ENCODE assay signal across 27 mouse cellular contexts in the genomic region with DNA sequence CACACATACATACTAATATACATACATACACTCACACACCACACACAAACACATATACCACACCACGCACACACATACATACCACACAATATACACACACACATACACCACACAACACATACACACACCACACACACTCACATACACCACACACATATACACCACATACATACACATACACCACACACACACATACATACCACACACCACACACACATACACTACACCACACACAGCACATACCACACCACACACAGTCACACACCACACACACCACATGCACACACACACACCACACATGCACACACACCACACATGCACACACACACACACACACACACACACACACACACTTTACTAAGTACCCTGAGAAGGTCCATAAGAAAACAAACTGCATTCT. TPM values are rescaled to one million over a fixed set of nuclear protein-coding genes. Genes with fewer than 3 reads are reported as not detected.
DNase-seq lines count a peak whose midpoint lies in the region; ATAC-seq and TF ChIP-seq lines count a peak whose summit lies in the region.
"Had no signal": no experiment of that assay in that cellular context is flagged by ENCODE, and none has a peak within 500 bp of the region (broad histone marks: within the 10 kb centered on the region; RNA-seq: fewer than 3 reads in every experiment).

No protein-coding gene starts in this region.

- TF ChIP-seq CTCF in forebrain, postnatal 0 days (IDR thresholded peaks at IDR 0.05; ENCODE audit: low read depth) = no peak

- no peak overlapping the region for H3K4me2 ChIP-seq in forebrain, embryonic 13.5 days
- no peak overlapping the region for H3K4me2 ChIP-seq in forebrain, postnatal 0 days (ENCODE audit: low read depth)
- H3K4me2 ChIP-seq in midbrain, embryonic 13.5 days (replicated peaks) = no peak overlapping the region
- no peak overlapping the region for H3K4me2 ChIP-seq in midbrain, embryonic 14.5 days (ENCODE audit: low read length)
- no peak overlapping the region for H3K4me2 ChIP-seq in forebrain, embryonic 14.5 days (ENCODE audit: low read length)
- no peak overlapping the region for H3K4me2 ChIP-seq in neural tube, embryonic 14.5 days (ENCODE audit: low read depth, low read length)
- H3K4me2 ChIP-seq: heart, embryonic 13.5 days; hindbrain, embryonic 15.5 days; kidney, embryonic 15.5 days; limb, embryonic 12.5 days; liver, embryonic 15.5 days; midbrain, embryonic 12.5 days had no signal

- no peak overlapping the region for H3K4me3 ChIP-seq in forebrain, embryonic 13.5 days
- no peak overlapping the region for H3K4me3 ChIP-seq in forebrain, postnatal 0 days (ENCODE audit: low read depth, low read length)
- no peak overlapping the region for H3K4me3 ChIP-seq in midbrain, embryonic 13.5 days (replicated peaks)
- no peak overlapping the region for H3K4me3 ChIP-seq in midbrain, embryonic 14.5 days (replicated peaks; ENCODE audit: low read depth, low read length)
- no peak overlapping the region for H3K4me3 ChIP-seq in forebrain, embryonic 14.5 days (ENCODE audit: low read depth, low read length)
- H3K4me3 ChIP-seq in neural tube, embryonic 14.5 days (ENCODE audit: low read depth, low read length) = no peak overlapping the region
- H3K4me3 ChIP-seq: heart, embryonic 13.5 days; hindbrain, embryonic 15.5 days; kidney, embryonic 15.5 days; limb, embryonic 12.5 days; liver, embryonic 15.5 days; midbrain, embryonic 12.5 days; myocyte had no signal

- H3K4me1 ChIP-seq in forebrain, embryonic 13.5 days = peaks cover 27% of the 10 kb centered on the region
- peaks cover 7% of the 10 kb centered on the region; the same call in 1 of the 2 replicates for H3K4me1 ChIP-seq in forebrain, postnatal 0 days (ENCODE audit: insufficient read depth)
- H3K4me1 ChIP-seq in midbrain, embryonic 13.5 days (replicated peaks) = 0 out of 2 replicates have a peak, but pooled peaks cover 3% of the 10 kb centered on the region
- no peaks in the 10 kb centered on the region for H3K4me1 ChIP-seq in midbrain, embryonic 14.5 days (ENCODE audit: control insufficient read depth, insufficient read depth, low read length)
- peaks cover 10% of the 10 kb centered on the region for H3K4me1 ChIP-seq in forebrain, embryonic 14.5 days (ENCODE audit: control insufficient read depth, insufficient read depth, low read length)
- peaks cover 10% of the 10 kb centered on the region; the same call in 1 of the 2 replicates for H3K4me1 ChIP-seq in neural tube, embryonic 14.5 days (ENCODE audit: control insufficient read depth, insufficient read depth, low read length)
- H3K4me1 ChIP-seq: heart, embryonic 13.5 days; liver, embryonic 15.5 days had no signal

- H3K27me3 ChIP-seq in forebrain, embryonic 13.5 days = no peaks in the 10 kb centered on the region
- no peaks in the 10 kb centered on the region for H3K27me3 ChIP-seq in forebrain, postnatal 0 days (ENCODE audit: insufficient read depth, low read length)
- no peaks in the 10 kb centered on the region for H3K27me3 ChIP-seq in midbrain, embryonic 13.5 days
- no peaks in the 10 kb centered on the region for H3K27me3 ChIP-seq in midbrain, embryonic 14.5 days (ENCODE audit: control insufficient read depth, insufficient read depth, low read length)
- H3K27me3 ChIP-seq in forebrain, embryonic 14.5 days (replicated peaks; ENCODE audit: control insufficient read depth, insufficient read depth, low read length) = no peaks in the 10 kb centered on the region
- H3K27me3 ChIP-seq in neural tube, embryonic 14.5 days (ENCODE audit: control insufficient read depth, insufficient read depth, low read length) = no peaks in the 10 kb centered on the region
- H3K27me3 ChIP-seq: heart, embryonic 13.5 days; hindbrain, embryonic 15.5 days; kidney, embryonic 15.5 days; limb, embryonic 12.5 days; liver, embryonic 15.5 days; midbrain, embryonic 12.5 days had no signal

- 97% methylated on average over 1 of the region's 1 CpGs for WGBS in forebrain, embryonic 13.5 days
- 100% methylated on average over 1 of the region's 1 CpGs for WGBS in forebrain, postnatal 0 days
- WGBS in midbrain, embryonic 13.5 days = 100% methylated on average over 1 of the region's 1 CpGs
- 93% methylated on average over 1 of the region's 1 CpGs for WGBS in midbrain, embryonic 14.5 days
- WGBS in forebrain, embryonic 14.5 days = 96% methylated on average over 1 of the region's 1 CpGs
- 88% methylated on average over 1 of the region's 1 CpGs for WGBS in neural tube, embryonic 14.5 days

- ATAC-seq in forebrain, embryonic 13.5 days = peak; percentile 61
- no peak for ATAC-seq in forebrain, postnatal 0 days
- peak; percentile 57 for ATAC-seq in midbrain, embryonic 13.5 days
- no peak for ATAC-seq in midbrain, embryonic 14.5 days (ENCODE audit: low FRiP score, low TSS enrichment)
- ATAC-seq in forebrain, embryonic 14.5 days = peak; percentile 19
- ATAC-seq in neural tube, embryonic 14.5 days (ENCODE audit: low read depth) = no peak
- ATAC-seq: lung, postnatal 0 days had no signal

- H3K9me3 ChIP-seq in forebrain, embryonic 13.5 days (replicated peaks) = no peaks in the 10 kb centered on the region
- no peaks in the 10 kb centered on the region for H3K9me3 ChIP-seq in forebrain, postnatal 0 days (ENCODE audit: low read length)
- no peaks in the 10 kb centered on the region for H3K9me3 ChIP-seq in midbrain, embryonic 13.5 days
- no peaks in the 10 kb centered on the region for H3K9me3 ChIP-seq in midbrain, embryonic 14.5 days (ENCODE audit: control insufficient read depth, low read length)
- H3K9me3 ChIP-seq in forebrain, embryonic 14.5 days (replicated peaks; ENCODE audit: control insufficient read depth, low read length) = no peaks in the 10 kb centered on the region
- no peaks in the 10 kb centered on the region for H3K9me3 ChIP-seq in neural tube, embryonic 14.5 days (ENCODE audit: control insufficient read depth, low read length)
- H3K9me3 ChIP-seq: heart, embryonic 13.5 days; hindbrain, embryonic 15.5 days; kidney, embryonic 15.5 days; limb, embryonic 12.5 days; liver, embryonic 15.5 days; midbrain, embryonic 12.5 days had no signal

- no peaks in the 10 kb centered on the region for H3K36me3 ChIP-seq in forebrain, embryonic 13.5 days (ENCODE audit: poor library complexity, severe bottlenecking)
- no peaks in the 10 kb centered on the region for H3K36me3 ChIP-seq in forebrain, postnatal 0 days (ENCODE audit: insufficient read depth)
- peaks cover 11% of the 10 kb centered on the region; the same call in 1 of the 2 replicates for H3K36me3 ChIP-seq in midbrain, embryonic 13.5 days
- H3K36me3 ChIP-seq in midbrain, embryonic 14.5 days (ENCODE audit: control insufficient read depth, insufficient read depth, low read length) = no peaks in the 10 kb centered on the region
- H3K36me3 ChIP-seq in forebrain, embryonic 14.5 days (ENCODE audit: control insufficient read depth, insufficient read depth, low read length) = no peaks in the 10 kb centered on the region
- H3K36me3 ChIP-seq in neural tube, embryonic 14.5 days (ENCODE audit: control insufficient read depth, insufficient read depth, low read length) = no peaks in the 10 kb centered on the region
- H3K36me3 ChIP-seq: heart, embryonic 13.5 days; hindbrain, embryonic 15.5 days; limb, embryonic 12.5 days; liver, embryonic 15.5 days had no signal

- DNase-seq in forebrain, postnatal 0 days = no peak
- no peak for DNase-seq in midbrain, embryonic 14.5 days
- no peak for DNase-seq in forebrain, embryonic 14.5 days (ENCODE audit: low spot score)
- no peak for DNase-seq in cerebellum, postnatal 36 days
- DNase-seq: adrenal gland, postnatal 25 days; cerebellum, adult 18-20 months; gastrocnemius, postnatal 10 days; heart, postnatal 10 days; kidney, adult 18-20 months; kidney, postnatal 25 days; right cerebral cortex, postnatal 25 days; spleen, adult 18-20 months; thymus, postnatal 14 days had no signal

- H3K9ac ChIP-seq in forebrain, embryonic 13.5 days = no peak overlapping the region
- H3K9ac ChIP-seq in forebrain, postnatal 0 days = no peak overlapping the region
- no peak overlapping the region for H3K9ac ChIP-seq in midbrain, embryonic 13.5 days (replicated peaks)
- H3K9ac ChIP-seq in midbrain, embryonic 14.5 days (replicated peaks; ENCODE audit: low read length) = no peak overlapping the region
- no peak overlapping the region for H3K9ac ChIP-seq in forebrain, embryonic 14.5 days (ENCODE audit: low read length)
- H3K9ac ChIP-seq in neural tube, embryonic 14.5 days (replicated peaks; ENCODE audit: low read depth, low read length) = no peak overlapping the region
- H3K9ac ChIP-seq: heart, embryonic 13.5 days; hindbrain, embryonic 15.5 days; kidney, embryonic 15.5 days; limb, embryonic 12.5 days; liver, embryonic 15.5 days; midbrain, embryonic 12.5 days had no signal

- no peak overlapping the region for H3K27ac ChIP-seq in forebrain, embryonic 13.5 days
- H3K27ac ChIP-seq in forebrain, postnatal 0 days (ENCODE audit: low read depth, low read length) = no peak overlapping the region
- no peak overlapping the region for H3K27ac ChIP-seq in midbrain, embryonic 13.5 days
- no peak overlapping the region for H3K27ac ChIP-seq in midbrain, embryonic 14.5 days (replicated peaks; ENCODE audit: low read depth, low read length)
- no peak overlapping the region for H3K27ac ChIP-seq in forebrain, embryonic 14.5 days (ENCODE audit: low read depth, low read length)
- peak overlapping the region; percentile 4; the same call in 1 of the 2 replicates for H3K27ac ChIP-seq in neural tube, embryonic 14.5 days (ENCODE audit: low read depth, low read length)
- H3K27ac ChIP-seq: heart, embryonic 13.5 days; hindbrain, embryonic 15.5 days; kidney, embryonic 15.5 days; limb, embryonic 12.5 days; liver, embryonic 15.5 days; macrophage; midbrain, embryonic 12.5 days had no signal

RNA-seq across cellular contexts. Expression of a gene that starts 25.5 kb away (rescaled TPM):
- 4.7 and 6.7 TPM in 2 replicates for polyA plus RNA-seq in forebrain, embryonic 13.5 days (2015; fragmentation: Nextera tagmentation; extraction: Ambion mirVana)
- 9.6 and 21.2 TPM in 2 replicates for total RNA-seq in forebrain, postnatal 0 days (2014; rRNA removed)
- 1.8 and 2.9 TPM in 2 replicates for polyA plus RNA-seq in forebrain, postnatal 0 days (2015; fragmentation: Nextera tagmentation; extraction: Ambion mirVana)
- 7.3 and 10.3 TPM in 2 replicates for polyA plus RNA-seq in midbrain, embryonic 13.5 days (2015; fragmentation: Nextera tagmentation; extraction: Ambion mirVana)
- 3.2 and 10.1 TPM in 2 replicates for polyA plus RNA-seq in midbrain, embryonic 14.5 days (2014; fragmentation: Nextera tagmentation; extraction: Ambion mirVana)
- polyA plus RNA-seq in forebrain, embryonic 14.5 days (2014; fragmentation: Nextera tagmentation; extraction: Ambion mirVana) = 5.4 and 6.6 TPM in 2 replicates
- 16.4 and 22.0 TPM in 2 replicates for polyA plus RNA-seq in neural tube, embryonic 14.5 days (2014; fragmentation: Nextera tagmentation; extraction: Ambion mirVana)
- total RNA-seq: hematopoietic stem cell, adult 5-6 weeks; neutrophil, adult 5-6 weeks had no signal
- polyA plus RNA-seq: macrophage had no signal

Comparison
In these comparisons a context has a peak if more than half of its experiments do, and no peak if none do; other contexts are left out.
1. ATAC-seq: peak in forebrain, embryonic 13.5 days (single experiment), midbrain, embryonic 13.5 days (single experiment) and forebrain, embryonic 14.5 days (single experiment); none in forebrain, postnatal 0 days (single experiment), midbrain, embryonic 14.5 days (single experiment) and neural tube, embryonic 14.5 days (single experiment).